Mouse (Mus musculus): Measurements from ENCODE around the gene Ing4. TPM values are rescaled to one million over a fixed set of nuclear protein-coding genes. Genes with fewer than 3 reads are reported as not detected.
"Not testable (repeated sequence)": the region's sequence is repeated elsewhere in the genome, so short reads cannot be mapped to it uniquely, and the experiment has no call there.

The Ing4 gene
- polyA plus RNA-seq, 1 experiment from 2014 or later = 99.0 TPM

DNA sequence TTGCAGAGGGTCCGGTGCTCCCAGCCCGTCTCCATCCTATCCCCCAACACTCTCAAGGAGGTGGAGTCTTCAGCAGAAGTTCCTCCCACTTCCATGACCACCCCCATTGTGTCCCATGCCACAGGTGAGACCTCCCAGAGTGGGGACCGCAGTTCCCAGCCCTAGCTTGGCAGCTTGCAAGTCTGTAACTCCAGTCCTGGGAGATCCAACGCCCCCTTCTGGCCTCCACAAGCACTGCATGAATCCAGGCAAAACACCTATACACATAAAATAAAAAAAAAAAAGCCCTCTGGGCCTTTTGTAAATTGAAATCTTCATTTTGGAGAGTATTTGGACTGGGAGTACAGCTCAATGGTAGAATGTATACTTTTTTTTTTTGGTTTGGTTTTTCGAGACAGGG is 11.7 kb downstream of the Ing4 start:
- WGBS = 76% methylated on average over 5 of the region's 5 CpGs
- H3K4me1 ChIP-seq (ENCODE audit: control insufficient read depth, insufficient read depth, low read length) = no peaks in the 10 kb centered on the region
- H3K36me3 ChIP-seq (ENCODE audit: control insufficient read depth, insufficient read depth, low read length) = peaks cover 84% of the 10 kb centered on the region
- no peaks in the 10 kb centered on the region for H3K9me3 ChIP-seq (ENCODE audit: control insufficient read depth, low read length)
- ATAC-seq (ENCODE audit: low read depth) = no peak
- DNase-seq (ENCODE audit: low spot score) = no peak
- no peaks in the 10 kb centered on the region for H3K27me3 ChIP-seq (replicated peaks; ENCODE audit: control insufficient read depth, insufficient read depth, low read length)
- H3K27ac ChIP-seq (replicated peaks; ENCODE audit: low read depth, low read length) = no peak overlapping the region
- no peak overlapping the region for H3K4me3 ChIP-seq (ENCODE audit: low read depth, low read length)
- H3K9ac ChIP-seq (ENCODE audit: low read depth, low read length) = no peak overlapping the region
- H3K4me2 ChIP-seq (ENCODE audit: low read depth, low read length) = no peak overlapping the region

- Histone ChIP-seq H3K4me2 (ENCODE audit: low read depth, low read length) (no peak overlapping the region), H3K36me3 (ENCODE audit: control insufficient read depth, insufficient read depth, low read length) (no peaks in the 10 kb centered on the region; the same call in 1 of the 2 replicates), H3K4me3 (ENCODE audit: low read depth, low read length) (no peak overlapping the region), H3K27me3 (replicated peaks; ENCODE audit: control insufficient read depth, insufficient read depth, low read length) (no peaks in the 10 kb centered on the region), H3K9me3 (ENCODE audit: control insufficient read depth, low read length) (no peaks in the 10 kb centered on the region), H3K4me1 (ENCODE audit: control insufficient read depth, insufficient read depth, low read length) (no peaks in the 10 kb centered on the region; the same call in 1 of the 2 replicates), H3K27ac (replicated peaks; ENCODE audit: low read depth, low read length) (no peak overlapping the region), H3K9ac (ENCODE audit: low read depth, low read length) (0 out of 2 replicates have a peak overlapping the region, but pooled peaks have one; percentile 19)
- DNase-seq (ENCODE audit: low spot score) (no peak), ATAC-seq (ENCODE audit: low read depth) (no peak)
- 32% methylated on average over 6 of the region's 6 CpGs for WGBS
Measured at GRCm38 (mm10) chr6:125061493-125061892, 21.9 kb downstream of the Ing4 start.

GRCm38 (mm10) chr6:125062511-125062910 is 23.0 kb downstream of the Ing4 start:
- no peak overlapping the region for H3K4me2 ChIP-seq (ENCODE audit: low read depth, low read length)
- H3K4me1 ChIP-seq (ENCODE audit: control insufficient read depth, insufficient read depth, low read length) = no peaks in the 10 kb centered on the region; the same call in 1 of the 2 replicates
- H3K4me3 ChIP-seq (ENCODE audit: low read depth, low read length) = no peak overlapping the region
- WGBS = 79% methylated on average over 4 of the region's 5 CpGs
- ATAC-seq (ENCODE audit: low read depth) (no peak), DNase-seq (ENCODE audit: low spot score) (no peak)
- no peaks in the 10 kb centered on the region for H3K36me3 ChIP-seq (ENCODE audit: control insufficient read depth, insufficient read depth, low read length)
- no peak overlapping the region for H3K27ac ChIP-seq (replicated peaks; ENCODE audit: low read depth, low read length)
- H3K9ac ChIP-seq (ENCODE audit: low read depth, low read length) = no peak overlapping the region
- no peaks in the 10 kb centered on the region for H3K27me3 ChIP-seq (replicated peaks; ENCODE audit: control insufficient read depth, insufficient read depth, low read length)
- no peaks in the 10 kb centered on the region for H3K9me3 ChIP-seq (ENCODE audit: control insufficient read depth, low read length)

- Histone ChIP-seq H3K4me1 (ENCODE audit: control insufficient read depth, insufficient read depth, low read length) (no peaks in the 10 kb centered on the region; the same call in 1 of the 2 replicates), H3K36me3 (ENCODE audit: control insufficient read depth, insufficient read depth, low read length) (no peaks in the 10 kb centered on the region), H3K27ac (replicated peaks; ENCODE audit: low read depth, low read length) (no peak overlapping the region), H3K9me3 (ENCODE audit: control insufficient read depth, low read length) (no peaks in the 10 kb centered on the region), H3K4me3 (ENCODE audit: low read depth, low read length) (no peak overlapping the region), H3K27me3 (replicated peaks; ENCODE audit: control insufficient read depth, insufficient read depth, low read length) (no peaks in the 10 kb centered on the region), H3K9ac (ENCODE audit: low read depth, low read length) (no peak overlapping the region), H3K4me2 (ENCODE audit: low read depth, low read length) (no peak overlapping the region)
- ATAC-seq (ENCODE audit: low read depth) (no peak), DNase-seq (ENCODE audit: low spot score) (no peak)
- 76% methylated on average over 6 of the region's 6 CpGs for WGBS
Measured at GRCm38 (mm10) chr6:125063906-125064305, 24.3 kb downstream of the Ing4 start.

DNA sequence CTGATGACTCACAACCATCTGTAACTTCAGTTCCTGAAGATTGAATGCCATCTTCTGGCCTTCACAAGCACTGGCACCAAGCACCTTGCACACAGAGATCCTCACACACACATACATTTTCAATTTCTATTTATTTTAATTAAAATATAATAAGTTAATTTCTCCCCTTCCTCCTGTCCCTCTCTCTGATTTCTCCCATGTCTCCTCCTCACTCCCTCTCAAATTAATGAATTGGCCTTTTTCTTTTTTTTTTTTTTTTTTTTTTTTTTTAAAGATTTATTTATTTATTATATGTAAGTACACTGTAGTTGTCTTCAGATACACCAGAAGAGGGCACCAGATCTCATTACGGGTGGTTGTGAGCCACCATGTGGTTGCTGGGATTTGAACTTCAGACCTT is 25.7 kb downstream of the Ing4 start:
- H3K4me3 ChIP-seq (ENCODE audit: low read depth, low read length); DNase-seq (ENCODE audit: low spot score); ATAC-seq (ENCODE audit: low read depth): not testable (repeated sequence)

DNA sequence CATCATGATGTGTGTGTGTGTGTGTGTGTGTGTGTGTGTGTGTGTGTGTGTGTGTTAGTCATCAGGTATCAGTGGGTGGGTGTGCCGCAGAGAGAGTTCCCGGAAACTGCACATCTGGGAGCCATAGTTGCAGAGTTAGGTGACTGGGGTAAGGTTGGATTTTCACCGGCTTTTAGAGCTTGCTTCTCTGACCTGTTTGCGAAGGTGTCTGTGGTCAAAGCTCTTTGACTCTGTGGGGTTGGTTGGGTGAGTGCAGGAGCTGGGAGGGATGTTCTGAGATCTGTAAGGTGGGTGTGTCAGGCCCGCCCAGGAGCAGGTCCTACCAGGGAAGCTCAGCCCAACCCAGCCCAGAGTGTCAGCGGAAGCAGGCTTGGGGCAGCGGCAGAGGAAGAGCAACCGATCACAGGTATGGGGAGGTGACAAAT is 28.0 kb downstream of the Ing4 start, which contains the start of gene Lpar5:
Lpar5 (plus strand) TSS at position 350 of the 425 bp plus-strand sequence.
- Histone ChIP-seq H3K9ac (ENCODE audit: low read depth, low read length) (no peak within 1 kb of the TSS), H3K4me2 (ENCODE audit: low read depth, low read length) (no peak within 1 kb of the TSS), H3K4me3 (ENCODE audit: low read depth, low read length) (no peak within 1 kb of the TSS), H3K27ac (replicated peaks; ENCODE audit: low read depth, low read length) (no peak within 1 kb of the TSS), H3K27me3 (replicated peaks; ENCODE audit: control insufficient read depth, insufficient read depth, low read length) (no peaks in the 10 kb centered on the region), H3K9me3 (ENCODE audit: control insufficient read depth, low read length) (no peaks in the 10 kb centered on the region), H3K36me3 (ENCODE audit: control insufficient read depth, insufficient read depth, low read length) (no peaks in the 10 kb centered on the region), H3K4me1 (ENCODE audit: control insufficient read depth, insufficient read depth, low read length) (peaks cover 13% of the 10 kb centered on the region)
- WGBS = 47% methylated on average over 8 of the region's 8 CpGs
- DNase-seq (ENCODE audit: low spot score) (no peak), ATAC-seq (ENCODE audit: low read depth) (no peak)

More for the DNA sequence above, 25.7 kb downstream of the Ing4 start:
- H3K4me2 ChIP-seq (ENCODE audit: low read depth, low read length); H3K9ac ChIP-seq (ENCODE audit: low read depth, low read length); H3K27ac ChIP-seq (replicated peaks; ENCODE audit: low read depth, low read length); H3K27me3 ChIP-seq (replicated peaks; ENCODE audit: control insufficient read depth, insufficient read depth, low read length); H3K9me3 ChIP-seq (ENCODE audit: control insufficient read depth, low read length); H3K4me1 ChIP-seq (ENCODE audit: control insufficient read depth, insufficient read depth, low read length); H3K36me3 ChIP-seq (ENCODE audit: control insufficient read depth, insufficient read depth, low read length): not testable (repeated sequence)
- no CpG with 5 or more reads among the region's 1 CpGs for WGBS

- no peaks in the 10 kb centered on the region for H3K36me3 ChIP-seq (ENCODE audit: control insufficient read depth, insufficient read depth, low read length)
- WGBS = 80% methylated on average over 18 of the region's 18 CpGs
- peak; percentile 72 for ATAC-seq (ENCODE audit: low read depth)
- peak overlapping the region; percentile 12; the same call in 1 of the 2 replicates for H3K4me2 ChIP-seq (ENCODE audit: low read depth, low read length)
- peak; percentile 47 for DNase-seq (ENCODE audit: low spot score)
- H3K4me1 ChIP-seq (ENCODE audit: control insufficient read depth, insufficient read depth, low read length) = peaks cover 13% of the 10 kb centered on the region
- H3K27ac ChIP-seq (replicated peaks; ENCODE audit: low read depth, low read length) = peak overlapping the region; percentile 91
- 0 out of 2 replicates have a peak overlapping the region, but pooled peaks have one; percentile 8 for H3K9ac ChIP-seq (ENCODE audit: low read depth, low read length)
- H3K4me3 ChIP-seq (ENCODE audit: low read depth, low read length) = no peak overlapping the region
- H3K9me3 ChIP-seq (ENCODE audit: control insufficient read depth, low read length) = no peaks in the 10 kb centered on the region
- H3K27me3 ChIP-seq (replicated peaks; ENCODE audit: control insufficient read depth, insufficient read depth, low read length) = no peaks in the 10 kb centered on the region
Measured at GRCm38 (mm10) chr6:125071170-125071895, 31.8 kb downstream of the Ing4 start.

DNA sequence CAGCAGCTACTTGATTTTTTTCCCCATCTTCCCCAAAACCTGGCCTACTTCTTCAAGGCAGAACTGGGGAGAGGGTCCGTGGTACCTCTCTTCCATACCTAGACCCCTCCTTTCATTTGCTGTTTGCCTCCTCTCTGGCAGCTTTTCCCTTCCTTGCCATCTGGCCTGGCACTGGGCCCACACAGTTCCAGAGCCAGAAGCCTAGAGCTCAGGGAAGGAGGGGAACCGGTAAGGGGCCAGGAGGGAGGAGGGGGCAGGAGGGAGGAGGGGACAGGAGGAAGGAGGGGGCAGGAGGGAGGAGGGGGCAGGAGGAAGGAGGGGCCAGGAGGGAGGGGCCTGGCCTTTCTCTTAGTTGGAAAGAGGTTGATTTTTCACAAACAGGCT is 32.3 kb downstream of the Ing4 start:
- Histone ChIP-seq H3K9me3 (ENCODE audit: control insufficient read depth, low read length) (no peaks in the 10 kb centered on the region), H3K4me1 (ENCODE audit: control insufficient read depth, insufficient read depth, low read length) (peaks cover 13% of the 10 kb centered on the region), H3K4me3 (ENCODE audit: low read depth, low read length) (no peak overlapping the region), H3K27me3 (replicated peaks; ENCODE audit: control insufficient read depth, insufficient read depth, low read length) (no peaks in the 10 kb centered on the region), H3K4me2 (ENCODE audit: low read depth, low read length) (peak overlapping the region; percentile 12; the same call in 1 of the 2 replicates), H3K36me3 (ENCODE audit: control insufficient read depth, insufficient read depth, low read length) (no peaks in the 10 kb centered on the region), H3K9ac (ENCODE audit: low read depth, low read length) (peak overlapping the region; percentile 8; the same call in 1 of the 2 replicates), H3K27ac (replicated peaks; ENCODE audit: low read depth, low read length) (peak overlapping the region; percentile 91)
- DNase-seq (ENCODE audit: low spot score) (peak; percentile 84), ATAC-seq (ENCODE audit: low read depth) (peak; percentile 88)
- 3% methylated on average over 2 of the region's 2 CpGs for WGBS

DNA sequence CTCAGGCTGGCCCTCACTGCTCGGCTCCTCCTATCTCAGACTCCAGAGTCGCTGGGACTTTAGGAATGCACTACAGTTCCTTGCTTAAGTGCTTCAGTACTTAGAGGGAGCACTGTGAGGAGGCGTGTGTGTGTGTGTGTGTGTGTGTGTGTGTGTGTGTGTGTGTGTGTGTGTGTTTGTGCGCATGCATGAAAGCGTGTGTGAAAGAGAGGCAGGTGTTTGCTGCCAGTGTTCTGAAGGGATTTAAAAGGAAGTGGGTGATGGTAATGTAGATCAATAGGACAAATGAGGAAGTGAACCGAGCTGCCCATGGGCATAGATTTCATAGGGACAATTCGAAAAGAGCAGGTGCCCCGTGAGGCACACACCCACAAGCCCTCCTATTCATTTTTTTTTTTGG is 34.3 kb downstream of the Ing4 start:
- Histone ChIP-seq H3K36me3 (ENCODE audit: control insufficient read depth, insufficient read depth, low read length) (no peaks in the 10 kb centered on the region), H3K4me2 (ENCODE audit: low read depth, low read length) (no peak overlapping the region), H3K9ac (ENCODE audit: low read depth, low read length) (no peak overlapping the region), H3K4me1 (ENCODE audit: control insufficient read depth, insufficient read depth, low read length) (peaks cover 13% of the 10 kb centered on the region), H3K27me3 (replicated peaks; ENCODE audit: control insufficient read depth, insufficient read depth, low read length) (no peaks in the 10 kb centered on the region), H3K4me3 (ENCODE audit: low read depth, low read length) (no peak overlapping the region), H3K9me3 (ENCODE audit: control insufficient read depth, low read length) (no peaks in the 10 kb centered on the region), H3K27ac (replicated peaks; ENCODE audit: low read depth, low read length) (no peak overlapping the region)
- 69% methylated on average over 8 of the region's 8 CpGs for WGBS
- ATAC-seq (ENCODE audit: low read depth) = no peak
- DNase-seq (ENCODE audit: low spot score) = no peak

Measured in embryonic facial prominence, embryonic 14.5 days (tissue).